Mouse (Mus musculus) heart, embryonic 14.5 days (tissue): Measurements from ENCODE around the gene Gm6793. TPM values are rescaled to one million over a fixed set of nuclear protein-coding genes. Genes with fewer than 3 reads are reported as not detected.

ENCODE experiments used
- ATAC-seq: fragments of 200-750 bp; cut with Nextera tagmentation; 2 replicates; pipeline ENCODE4 v1.8.0; 2017; ENCODE audit warnings: low read depth, moderate TSS enrichment; ENCODE audit not compliant: insufficient number of reproducible peaks, insufficient read depth, low FRiP score
- H3K27ac ChIP-seq, 2 experiments: fragments of 200-500 bp in 1 of 2; fragments of 300-500 bp in 1 of 2; sonication (generic) in 1 of 2; replicated peaks in 1 of 2; 2 replicates each; pipeline ENCODE4 v1.5.1; 2012 to 2014; ENCODE audit warnings: low read depth in 2 of 2, low read length in 2 of 2, control low read depth in 1 of 2, mild to moderate bottlenecking in 1 of 2, mixed read lengths in 1 of 2; ENCODE audit not compliant: control insufficient read depth in 1 of 2, insufficient read depth in 1 of 2
- H3K27me3 ChIP-seq: fragments of 300-500 bp; sonication (generic); 2 replicates; pipeline ENCODE4 v1.6.1; 2014; ENCODE audit warnings: mild to moderate bottlenecking, low read length, control low read depth; ENCODE audit not compliant: control insufficient read depth, insufficient read depth
- H3K36me3 ChIP-seq: fragments of 300-500 bp; sonication (generic); 2 replicates; pipeline ENCODE4 v1.6.1; 2014; ENCODE audit warnings: mild to moderate bottlenecking, control low read depth, low read length, mixed read lengths; ENCODE audit not compliant: control insufficient read depth, insufficient read depth
- H3K4me1 ChIP-seq, 2 experiments: fragments of 200-500 bp in 1 of 2; fragments of 300-500 bp in 1 of 2; sonication (generic) in 1 of 2; 2 replicates each; pipeline ENCODE4 v1.6.1; 2012 to 2014; ENCODE audit warnings: low read length in 2 of 2, control low read depth in 1 of 2, mixed read lengths in 1 of 2; ENCODE audit not compliant: control insufficient read depth in 2 of 2, insufficient read depth in 2 of 2
- H3K4me2 ChIP-seq: fragments of 300-500 bp; sonication (generic); 2 replicates; pipeline ENCODE4 v1.6.1; 2014; ENCODE audit warnings: mild to moderate bottlenecking, low read length
- H3K4me3 ChIP-seq, 2 experiments: fragments of 200-500 bp in 1 of 2; fragments of 300-500 bp in 1 of 2; sonication (generic) in 1 of 2; 2 replicates each; pipeline ENCODE4 v1.5.1; 2012 to 2014; ENCODE audit warnings: low read length in 2 of 2, mild to moderate bottlenecking in 2 of 2, control low read depth in 1 of 2, low read depth in 1 of 2, moderate library complexity in 1 of 2; ENCODE audit not compliant: control insufficient read depth in 1 of 2, insufficient read depth in 1 of 2
- H3K9ac ChIP-seq: fragments of 300-500 bp; sonication (generic); 2 replicates; pipeline ENCODE4 v1.6.1; 2014; ENCODE audit warnings: mild to moderate bottlenecking, low read length
- H3K9me3 ChIP-seq: fragments of 300-500 bp; sonication (generic); 2 replicates; pipeline ENCODE4 v1.6.1; 2016; ENCODE audit warnings: low read length, control low read depth; ENCODE audit not compliant: control insufficient read depth
- WGBS: fragments of 180-500 bp; shearing (Covaris S2); extraction: QIAGEN DNeasy Blood & Tissue Kit; methylation state at CpG from one replicate; pipeline ENCODE4 v1.1.7; 2014; 5-methylcytosine and 5-hydroxymethylcytosine counted together
- polyA plus RNA-seq: library from polyadenylated mRNA; unstranded; fragments of >200 nt; fragmentation: Nextera tagmentation; extraction: Ambion mirVana; gene quantifications from 2 replicates; pipeline ENCODE4 v1.2.1, GENCODE M21; 2014

The Gm6793 gene
- polyA plus RNA-seq, 1 experiment from 2014 or later: 0.50 TPM

DNA sequence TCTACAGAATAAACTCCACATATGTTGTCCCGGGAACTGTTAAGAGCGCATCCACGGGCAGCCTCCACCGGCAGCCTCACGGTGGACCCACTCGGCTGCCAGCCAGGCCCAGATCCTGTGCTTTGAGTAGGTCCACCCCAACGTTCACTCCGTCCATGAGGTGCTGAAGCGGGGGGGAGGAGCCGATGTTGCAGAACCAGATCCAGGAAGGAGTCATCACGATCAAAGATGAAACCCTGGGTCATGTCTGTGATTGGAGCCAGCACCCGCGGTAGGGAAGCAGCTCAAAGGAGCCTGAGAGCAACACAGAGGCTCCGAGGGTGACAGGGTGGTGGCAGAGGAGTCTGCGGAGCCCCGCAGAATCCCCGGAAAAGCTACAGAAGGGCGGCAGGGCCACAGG is 22.7 kb upstream of the Gm6793 start:
- no peak for ATAC-seq
- Histone ChIP-seq H3K27me3 (no peaks in the 10 kb centered on the region), H3K9ac (no peak overlapping the region), H3K36me3 (no peaks in the 10 kb centered on the region), H3K4me3 (no peak overlapping the region), H3K27ac (no peak overlapping the region), H3K9me3 (no peaks in the 10 kb centered on the region), H3K4me2 (no peak overlapping the region), H3K4me1 (no peaks in the 10 kb centered on the region)
- 65% methylated on average over 18 of the region's 18 CpGs for WGBS

DNA sequence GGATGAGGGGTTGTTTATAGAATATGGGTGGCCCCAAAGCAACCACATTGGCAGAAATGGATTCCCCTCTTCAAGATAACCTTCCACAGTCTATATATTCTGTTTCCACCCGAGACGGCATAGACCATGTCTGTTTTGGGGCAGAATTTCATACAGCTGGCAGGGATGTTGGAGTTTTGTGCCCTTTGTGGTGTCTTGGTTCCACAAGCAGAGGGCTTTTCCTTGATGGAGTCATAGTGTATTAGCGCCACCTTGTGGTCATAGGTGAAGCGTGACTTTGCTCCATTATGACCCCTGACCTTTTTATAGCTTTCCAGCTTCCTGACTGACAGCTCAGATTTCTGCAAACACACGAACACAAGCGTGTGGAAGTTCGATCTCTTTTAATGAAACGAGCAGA is 19.8 kb upstream of the Gm6793 start:
- no peak overlapping the region for H3K4me3 ChIP-seq
- H3K27me3 ChIP-seq: no peaks in the 10 kb centered on the region
- ATAC-seq: no peak
- no peak overlapping the region for H3K4me2 ChIP-seq
- no peak overlapping the region for H3K9ac ChIP-seq
- WGBS: 8% methylated on average over 8 of the region's 8 CpGs
- H3K9me3 ChIP-seq: no peaks in the 10 kb centered on the region
- no peaks in the 10 kb centered on the region for H3K4me1 ChIP-seq
- H3K27ac ChIP-seq: no peak overlapping the region
- no peaks in the 10 kb centered on the region for H3K36me3 ChIP-seq

DNA sequence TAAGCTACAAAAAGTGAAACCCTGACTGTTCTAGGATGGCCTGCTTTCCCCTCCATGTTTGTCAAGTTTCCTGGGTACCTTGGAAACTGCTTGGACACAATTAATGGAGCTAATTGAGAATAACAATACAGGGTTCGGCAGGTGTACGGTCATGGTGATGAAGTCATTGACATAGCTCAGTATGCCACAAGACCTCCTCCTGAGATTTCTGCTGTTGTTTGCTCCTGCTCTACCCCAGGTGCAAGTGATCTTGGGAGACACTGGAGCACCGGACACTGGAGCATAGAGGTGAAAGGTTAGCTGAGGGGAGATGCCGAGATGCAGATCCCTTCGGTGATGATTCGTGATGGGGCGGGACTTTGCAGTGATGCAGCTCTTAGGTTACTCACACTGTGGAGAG is 18.2 kb upstream of the Gm6793 start:
- Histone ChIP-seq H3K27me3 (no peaks in the 10 kb centered on the region), H3K27ac (no peak overlapping the region), H3K9me3 (no peaks in the 10 kb centered on the region), H3K36me3 (no peaks in the 10 kb centered on the region), H3K4me2 (no peak overlapping the region), H3K4me1 (no peaks in the 10 kb centered on the region), H3K4me3 (no peak overlapping the region), H3K9ac (no peak overlapping the region)
- ATAC-seq: no peak
- 67% methylated on average over 7 of the region's 7 CpGs for WGBS

GRCm38 (mm10) chr8:112030663-112031062 is 15.8 kb upstream of the Gm6793 start:
- 42% methylated on average over 6 of the region's 6 CpGs for WGBS
- no peaks in the 10 kb centered on the region for H3K27me3 ChIP-seq
- no peak overlapping the region for H3K4me2 ChIP-seq
- no peak overlapping the region for H3K9ac ChIP-seq
- no peak for ATAC-seq
- no peak overlapping the region for H3K4me3 ChIP-seq
- H3K4me1 ChIP-seq: no peaks in the 10 kb centered on the region
- H3K9me3 ChIP-seq: no peaks in the 10 kb centered on the region
- no peak overlapping the region for H3K27ac ChIP-seq
- H3K36me3 ChIP-seq: no peaks in the 10 kb centered on the region

DNA sequence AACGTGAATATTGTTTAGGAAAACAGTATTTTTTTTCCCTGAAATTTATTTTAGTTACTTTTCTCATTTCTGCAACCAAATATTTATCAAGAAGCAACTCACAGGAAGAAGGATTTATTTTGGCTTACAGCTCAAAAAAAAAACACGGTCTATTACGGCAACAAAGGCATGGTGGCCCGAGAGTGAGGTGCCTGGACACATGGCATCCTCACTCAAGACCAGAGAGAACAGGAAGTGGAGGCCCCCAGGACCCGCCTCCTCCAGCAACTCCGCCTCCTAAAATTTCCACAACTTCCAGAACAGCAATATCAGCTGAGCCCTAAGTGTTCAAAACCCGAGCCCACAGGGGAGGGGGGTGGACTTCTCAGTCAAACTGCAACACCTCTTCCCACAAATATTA is 14.6 kb upstream of the Gm6793 start:
- WGBS: 80% methylated on average over 7 of the region's 7 CpGs
- Histone ChIP-seq H3K9ac (no peak overlapping the region), H3K4me2 (no peak overlapping the region), H3K4me3 (no peak overlapping the region), H3K27me3 (no peaks in the 10 kb centered on the region), H3K9me3 (no peaks in the 10 kb centered on the region), H3K4me1 (no peaks in the 10 kb centered on the region), H3K27ac (no peak overlapping the region), H3K36me3 (no peaks in the 10 kb centered on the region)
- no peak for ATAC-seq

DNA sequence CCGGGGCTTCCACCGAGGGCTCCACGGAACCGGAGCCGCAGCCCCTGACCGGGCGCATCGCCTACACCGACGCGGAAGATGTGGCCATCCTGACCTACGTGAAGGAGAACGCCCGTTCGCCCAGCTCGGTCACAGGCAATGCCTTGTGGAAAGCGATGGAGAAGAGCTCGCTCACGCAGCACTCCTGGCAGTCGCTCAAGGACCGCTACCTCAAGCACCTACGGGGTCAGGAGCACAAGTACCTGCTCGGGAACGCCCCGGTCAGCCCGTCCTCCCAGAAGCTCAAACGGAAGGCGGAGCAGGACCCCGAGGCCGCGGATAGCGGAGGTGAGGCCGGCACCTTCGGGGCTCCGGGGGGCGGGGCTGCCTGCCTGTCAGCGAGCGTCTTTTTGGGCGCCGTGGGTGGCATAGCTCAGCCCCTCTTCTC is 3.0 kb downstream of the Gm6793 start:
- peak overlapping the region; percentile 82 for H3K9ac ChIP-seq
- H3K4me2 ChIP-seq: peak overlapping the region; percentile 76
- WGBS: under 1% methylated on average over 40 of the region's 40 CpGs
- H3K27me3 ChIP-seq: no peaks in the 10 kb centered on the region
- peaks cover 22% of the 10 kb centered on the region for H3K36me3 ChIP-seq
- peak overlapping the region; percentile 74 to 95 for H3K4me3 ChIP-seq
- peak; percentile 54 for ATAC-seq
- H3K4me1 ChIP-seq: peaks cover 2 to 17% of the 10 kb centered on the region in 2 experiments; a peak in 3 of 4 replicates
- H3K27ac ChIP-seq: peak overlapping the region; percentile 37 to 73
- no peaks in the 10 kb centered on the region for H3K9me3 ChIP-seq

- Histone ChIP-seq H3K4me3 (peak within 1 kb of the TSS; percentile 74 to 95), H3K36me3 (peaks cover 22% of the 10 kb centered on the region), H3K4me2 (peak within 1 kb of the TSS; percentile 76), H3K9me3 (no peaks in the 10 kb centered on the region), H3K27ac (peak within 1 kb of the TSS; percentile 37 to 73), H3K27me3 (no peaks in the 10 kb centered on the region), H3K9ac (peak within 1 kb of the TSS; percentile 82), H3K4me1 (peaks cover 2 to 17% of the 10 kb centered on the region in 2 experiments; a peak in 3 of 4 replicates)
- WGBS: under 1% methylated on average over 61 of the region's 61 CpGs
- peak; percentile 86 for ATAC-seq
Observed at GRCm38 (mm10) chr8:112010997-112011815, 3.6 kb downstream of the Gm6793 start, which contains the start of the genes Kars and Terf2ip. Gene Kars, minus strand, starts transcription at chr8:112011323. Gene Terf2ip, plus strand, starts transcription at chr8:112011398.
